Mouse (Mus musculus) central nervous system, embryonic 14 days (tissue): Measurements from ENCODE around the gene Cyp3a41a. TPM values are rescaled to one million over a fixed set of nuclear protein-coding genes. Genes with fewer than 3 reads are reported as not detected.

Experiments
- polyA plus RNA-seq: library from polyadenylated mRNA; depleted of rRNA; stranded (reverse); fragments of >200 nt; gene quantifications from 2 replicates; pipeline ENCODE4 v1.2.3, GENCODE M21; 2012; rRNA removed

The Cyp3a41a gene
- polyA plus RNA-seq, result not detected in 2 replicates

GRCm38 (mm10) chr5:145720036-145720435 lies at the start of gene Cyp3a41a:
TSS of gene Cyp3a41a (minus strand) at chr5:145720136.

Other genes starting within 250 kb of the Cyp3a41a start
- not detected in 2 replicates for gene Cyp3a41b, start 135.4 kb downstream of the Cyp3a41a start, polyA plus RNA-seq
- not detected in 2 replicates for gene Cyp3a44, start 85.7 kb upstream of the Cyp3a41a start, polyA plus RNA-seq
- gene Cyp3a11, start 159.8 kb upstream of the Cyp3a41a start, polyA plus RNA-seq, result not detected in 2 replicates